Mouse (Mus musculus) neutrophil, adult 5-6 weeks (primary cell): ENCODE data around the gene Ivl. TPM values are rescaled to one million over a fixed set of nuclear protein-coding genes. Genes with fewer than 3 reads are reported as not detected.

Experiments
- total RNA-seq: library from RNA; stranded (forward); fragments of 200-1000 nt; gene quantifications from 2 replicates; pipeline ENCODE4 v1.2.3, GENCODE M21; 2017

Ivl gene
- total RNA-seq, 1 experiment from 2014 or later = not detected

Other genes starting within 250 kb of the Ivl start
- not detected in 2 replicates for gene Sprr2d, start 234.6 kb downstream of the Ivl start, total RNA-seq
- not detected in 2 replicates for gene Sprr2e, start 221.6 kb downstream of the Ivl start, total RNA-seq
- not detected in 2 replicates for gene Sprr2f, start 208.5 kb downstream of the Ivl start, total RNA-seq
- gene Sprr2h, start 188.1 kb downstream of the Ivl start, total RNA-seq = not detected in 2 replicates
- gene Sprr2i, start 165.7 kb downstream of the Ivl start, total RNA-seq = not detected in 2 replicates
- gene Sprr2j-ps, start 155.7 kb downstream of the Ivl start, total RNA-seq = not detected in 2 replicates
- 2.1 and 3.1 TPM in 2 replicates for gene Gm9774, start 144.3 kb downstream of the Ivl start, total RNA-seq
- not detected in 2 replicates for gene Sprr2k, start 141.2 kb downstream of the Ivl start, total RNA-seq
- gene Sprr1b, start 134.9 kb downstream of the Ivl start, total RNA-seq = not detected in 2 replicates
- gene Sprr3, start 115.0 kb downstream of the Ivl start, total RNA-seq = not detected in 2 replicates
- not detected in 2 replicates for gene Sprr1a, start 87.8 kb downstream of the Ivl start, total RNA-seq
- gene Sprr4, start 73.2 kb downstream of the Ivl start, total RNA-seq = not detected in 2 replicates
- gene 2310046K23Rik, start 39.2 kb downstream of the Ivl start, total RNA-seq = 0.98 TPM in 1 of 2 replicates, not detected in the other
- not detected in 2 replicates for gene Smcp, start 15.3 kb upstream of the Ivl start, total RNA-seq
- gene 2210017I01Rik, start 33.8 kb upstream of the Ivl start, total RNA-seq = not detected in 2 replicates
- gene Lce6a, start 47.9 kb upstream of the Ivl start, total RNA-seq = not detected in 2 replicates
- not detected in 2 replicates for gene Lce1a1, start 74.6 kb upstream of the Ivl start, total RNA-seq
- not detected in 2 replicates for gene Lce1b, start 83.2 kb upstream of the Ivl start, total RNA-seq
- not detected in 2 replicates for gene Lce1a2, start 96.6 kb upstream of the Ivl start, total RNA-seq
- gene Lce1c, start 105.5 kb upstream of the Ivl start, total RNA-seq = not detected in 2 replicates
- not detected in 2 replicates for gene Lce1d, start 113.5 kb upstream of the Ivl start, total RNA-seq
- gene Lce1e, start 135.3 kb upstream of the Ivl start, total RNA-seq = not detected in 2 replicates
- gene Lce1f, start 146.6 kb upstream of the Ivl start, total RNA-seq = not detected in 2 replicates
- gene Gm38119, start 165.4 kb upstream of the Ivl start, total RNA-seq = not detected in 2 replicates
- gene Lce1g, start 178.6 kb upstream of the Ivl start, total RNA-seq = not detected in 2 replicates
- gene Lce1h, start 191.3 kb upstream of the Ivl start, total RNA-seq = not detected in 2 replicates
- gene Lce1i, start 205.2 kb upstream of the Ivl start, total RNA-seq = not detected in 2 replicates
- not detected in 2 replicates for gene Lce1j, start 216.8 kb upstream of the Ivl start, total RNA-seq
- not detected in 2 replicates for gene Lce1k, start 234.2 kb upstream of the Ivl start, total RNA-seq